Mouse (Mus musculus): ENCODE measurements at regions not wholly inside any gene's neighbourhood (a gene's known extent, or its start where the extent isn't known, plus 50 kb on each side); places are given as distances from the start of the nearest gene placed in this dataset.

- no peak overlapping the region for H3K9ac ChIP-seq
- H3K27me3 ChIP-seq = no peaks in the 10 kb centered on the region
- no peaks in the 10 kb centered on the region for H3K36me3 ChIP-seq
- no peak overlapping the region for H3K4me2 ChIP-seq
- no peak overlapping the region for H3K27ac ChIP-seq
- H3K4me1 ChIP-seq = no peaks in the 10 kb centered on the region
- no peaks in the 10 kb centered on the region for H3K9me3 ChIP-seq
- 25% methylated on average over 1 of the region's 1 CpGs for WGBS
- peak; percentile 89; the same call in 1 of the 2 replicates for ATAC-seq (ENCODE audit: borderline replicate concordance, extremely low read depth, low FRiP score, low TSS enrichment)
- H3K4me3 ChIP-seq = no peak overlapping the region
Observed at GRCm38 (mm10) chr1:81886940-81887531, 345.9 kb upstream of the Gm9747 start.

GRCm38 (mm10) chr1:81897241-81897640 is 335.7 kb upstream of the Gm9747 start:
- Histone ChIP-seq H3K36me3 (no peaks in the 10 kb centered on the region), H3K4me1 (no peaks in the 10 kb centered on the region), H3K4me3 (no peak overlapping the region), H3K9me3 (no peaks in the 10 kb centered on the region), H3K27me3 (no peaks in the 10 kb centered on the region), H3K27ac (no peak overlapping the region), H3K9ac (no peak overlapping the region), H3K4me2 (no peak overlapping the region)
- WGBS = 77% methylated on average over 3 of the region's 3 CpGs
- no peak for ATAC-seq (ENCODE audit: borderline replicate concordance, extremely low read depth, low FRiP score, low TSS enrichment)

- Histone ChIP-seq H3K27me3 (no peaks in the 10 kb centered on the region), H3K9me3 (no peaks in the 10 kb centered on the region), H3K4me1 (0 out of 2 replicates have a peak, but pooled peaks cover 11% of the 10 kb centered on the region), H3K4me3 (no peak overlapping the region), H3K9ac (no peak overlapping the region), H3K36me3 (no peaks in the 10 kb centered on the region), H3K27ac (no peak overlapping the region), H3K4me2 (no peak overlapping the region)
- 53% methylated on average over 7 of the region's 7 CpGs for WGBS
- ATAC-seq (ENCODE audit: borderline replicate concordance, extremely low read depth, low FRiP score, low TSS enrichment) = peak; percentile 70; the same call in 1 of the 2 replicates
Observed at GRCm38 (mm10) chr1:81900843-81901242, 332.1 kb upstream of the Gm9747 start.

GRCm38 (mm10) chr1:81904056-81904455 is 328.9 kb upstream of the Gm9747 start:
- Histone ChIP-seq H3K4me3 (no peak overlapping the region), H3K9me3 (no peaks in the 10 kb centered on the region), H3K27me3 (no peaks in the 10 kb centered on the region), H3K27ac (no peak overlapping the region), H3K4me2 (no peak overlapping the region), H3K36me3 (no peaks in the 10 kb centered on the region), H3K9ac (no peak overlapping the region), H3K4me1 (0 out of 2 replicates have a peak, but pooled peaks cover 11% of the 10 kb centered on the region)
- no peak; the same call in 1 of the 2 replicates for ATAC-seq (ENCODE audit: borderline replicate concordance, extremely low read depth, low FRiP score, low TSS enrichment)
- 31% methylated on average over 3 of the region's 3 CpGs for WGBS

GRCm38 (mm10) chr1:81912607-81913006 is 320.3 kb upstream of the Gm9747 start:
- Histone ChIP-seq H3K27ac (no peak overlapping the region), H3K4me3 (no peak overlapping the region), H3K4me1 (no peaks in the 10 kb centered on the region), H3K4me2 (no peak overlapping the region), H3K9me3 (no peaks in the 10 kb centered on the region), H3K36me3 (no peaks in the 10 kb centered on the region), H3K27me3 (no peaks in the 10 kb centered on the region), H3K9ac (no peak overlapping the region)
- ATAC-seq (ENCODE audit: borderline replicate concordance, extremely low read depth, low FRiP score, low TSS enrichment) = no peak

- Histone ChIP-seq H3K4me2 (no peak overlapping the region), H3K4me3 (no peak overlapping the region), H3K27me3 (no peaks in the 10 kb centered on the region), H3K9ac (no peak overlapping the region), H3K36me3 (no peaks in the 10 kb centered on the region), H3K4me1 (no peaks in the 10 kb centered on the region), H3K27ac (no peak overlapping the region), H3K9me3 (no peaks in the 10 kb centered on the region)
- no peak for ATAC-seq (ENCODE audit: borderline replicate concordance, extremely low read depth, low FRiP score, low TSS enrichment)
- WGBS = 82% methylated on average over 4 of the region's 4 CpGs
Observed at GRCm38 (mm10) chr1:81913561-81913964, 319.3 kb upstream of the Gm9747 start.

GRCm38 (mm10) chr1:81916840-81917239 is 316.1 kb upstream of the Gm9747 start:
- 54% methylated on average over 2 of the region's 2 CpGs for WGBS
- H3K27ac ChIP-seq = no peak overlapping the region
- ATAC-seq (ENCODE audit: borderline replicate concordance, extremely low read depth, low FRiP score, low TSS enrichment) = no peak
- no peak overlapping the region for H3K9ac ChIP-seq
- H3K4me2 ChIP-seq = no peak overlapping the region
- no peak overlapping the region for H3K4me3 ChIP-seq
- H3K36me3 ChIP-seq = no peaks in the 10 kb centered on the region
- H3K9me3 ChIP-seq = no peaks in the 10 kb centered on the region
- no peaks in the 10 kb centered on the region for H3K27me3 ChIP-seq
- no peaks in the 10 kb centered on the region for H3K4me1 ChIP-seq

- no peak for ATAC-seq (ENCODE audit: borderline replicate concordance, extremely low read depth, low FRiP score, low TSS enrichment)
- no peak overlapping the region for H3K27ac ChIP-seq
- H3K27me3 ChIP-seq = no peaks in the 10 kb centered on the region
- H3K4me2 ChIP-seq = no peak overlapping the region
- H3K4me1 ChIP-seq = no peaks in the 10 kb centered on the region
- no peaks in the 10 kb centered on the region for H3K9me3 ChIP-seq
- WGBS = 83% methylated on average over 5 of the region's 5 CpGs
- no peaks in the 10 kb centered on the region for H3K36me3 ChIP-seq
- H3K9ac ChIP-seq = no peak overlapping the region
- no peak overlapping the region for H3K4me3 ChIP-seq
Observed at GRCm38 (mm10) chr1:81927721-81928120, 305.2 kb upstream of the Gm9747 start.

GRCm38 (mm10) chr1:81933064-81933463 is 299.8 kb upstream of the Gm9747 start:
- no peak overlapping the region for H3K4me2 ChIP-seq
- no peak for ATAC-seq (ENCODE audit: borderline replicate concordance, extremely low read depth, low FRiP score, low TSS enrichment)
- no peaks in the 10 kb centered on the region for H3K36me3 ChIP-seq
- no peak overlapping the region for H3K27ac ChIP-seq
- no peaks in the 10 kb centered on the region for H3K4me1 ChIP-seq
- no peak overlapping the region for H3K4me3 ChIP-seq
- no peak overlapping the region for H3K9ac ChIP-seq
- no peaks in the 10 kb centered on the region for H3K27me3 ChIP-seq
- H3K9me3 ChIP-seq = no peaks in the 10 kb centered on the region

GRCm38 (mm10) chr1:81945236-81945635 is 287.7 kb upstream of the Gm9747 start:
- WGBS = 68% methylated on average over 5 of the region's 5 CpGs
- no peak for ATAC-seq (ENCODE audit: borderline replicate concordance, extremely low read depth, low FRiP score, low TSS enrichment)

GRCm38 (mm10) chr1:81950140-81950550 is 282.8 kb upstream of the Gm9747 start:
- no peak for ATAC-seq (ENCODE audit: borderline replicate concordance, extremely low read depth, low FRiP score, low TSS enrichment)
- H3K9ac ChIP-seq = no peak overlapping the region
- no peaks in the 10 kb centered on the region for H3K4me1 ChIP-seq
- 25% methylated on average over 3 of the region's 3 CpGs for WGBS
- no peak overlapping the region for H3K4me3 ChIP-seq
- H3K27me3 ChIP-seq = no peaks in the 10 kb centered on the region
- H3K9me3 ChIP-seq = no peaks in the 10 kb centered on the region
- H3K36me3 ChIP-seq = no peaks in the 10 kb centered on the region
- no peak overlapping the region for H3K4me2 ChIP-seq
- no peak overlapping the region for H3K27ac ChIP-seq

More at GRCm38 (mm10) chr1:81945236-81945635, 287.7 kb upstream of the Gm9747 start:
- no peak overlapping the region for H3K27ac ChIP-seq
- H3K36me3 ChIP-seq = no peaks in the 10 kb centered on the region
- no peaks in the 10 kb centered on the region for H3K4me1 ChIP-seq
- no peak overlapping the region for H3K4me2 ChIP-seq
- no peaks in the 10 kb centered on the region for H3K27me3 ChIP-seq
- no peak overlapping the region for H3K9ac ChIP-seq
- H3K9me3 ChIP-seq = no peaks in the 10 kb centered on the region
- H3K4me3 ChIP-seq = no peak overlapping the region

- no peaks in the 10 kb centered on the region for H3K9me3 ChIP-seq
- no peaks in the 10 kb centered on the region for H3K4me1 ChIP-seq
- H3K27me3 ChIP-seq = no peaks in the 10 kb centered on the region
- H3K36me3 ChIP-seq = no peaks in the 10 kb centered on the region
- H3K9ac ChIP-seq = no peak overlapping the region
- WGBS = 56% methylated on average over 1 of the region's 1 CpGs
- ATAC-seq (ENCODE audit: borderline replicate concordance, extremely low read depth, low FRiP score, low TSS enrichment) = no peak
- H3K4me2 ChIP-seq = no peak overlapping the region
- H3K4me3 ChIP-seq = no peak overlapping the region
- no peak overlapping the region for H3K27ac ChIP-seq
Observed at GRCm38 (mm10) chr1:81950853-81951252, 282.1 kb upstream of the Gm9747 start.

GRCm38 (mm10) chr1:81951493-81952011 is 281.4 kb upstream of the Gm9747 start:
- Histone ChIP-seq H3K4me1 (no peaks in the 10 kb centered on the region), H3K4me2 (no peak overlapping the region), H3K36me3 (no peaks in the 10 kb centered on the region), H3K27me3 (no peaks in the 10 kb centered on the region), H3K9ac (no peak overlapping the region), H3K9me3 (no peaks in the 10 kb centered on the region), H3K4me3 (no peak overlapping the region), H3K27ac (no peak overlapping the region)
- WGBS = 83% methylated on average over 4 of the region's 4 CpGs
- no peak for ATAC-seq (ENCODE audit: borderline replicate concordance, extremely low read depth, low FRiP score, low TSS enrichment)

Data from lung, embryonic 15.5 days (tissue).